Mouse (Mus musculus): ENCODE data around the gene Ccdc12. TPM values are rescaled to one million over a fixed set of nuclear protein-coding genes. Genes with fewer than 3 reads are reported as not detected.

Gene Ccdc12
- polyA plus RNA-seq, 1 experiment from 2014 or later, result 122 TPM

- Histone ChIP-seq H3K36me3 (ENCODE audit: control insufficient read depth, insufficient read depth) (no peaks in the 10 kb centered on the region), H3K4me3 (ENCODE audit: low read depth, low read length) (no peak overlapping the region), H3K4me2 (replicated peaks; ENCODE audit: low read depth) (no peak overlapping the region), H3K27ac (ENCODE audit: low read depth, low read length) (no peak overlapping the region), H3K27me3 (replicated peaks; ENCODE audit: control insufficient read depth, insufficient read depth, low read length) (no peaks in the 10 kb centered on the region; the same call in 1 of the 2 replicates), H3K9me3 (ENCODE audit: control insufficient read depth) (no peaks in the 10 kb centered on the region), H3K4me1 (replicated peaks; ENCODE audit: control insufficient read depth, insufficient read depth, low read length) (no peaks in the 10 kb centered on the region), H3K9ac (ENCODE audit: low read depth, low read length) (no peak overlapping the region)
- no peak for TF ChIP-seq CTCF (IDR thresholded peaks at IDR 0.05; ENCODE audit: low read depth)
- ATAC-seq, result no peak
- WGBS, result 70% methylated on average over 8 of the region's 8 CpGs
Measured at GRCm38 (mm10) chr9:110758605-110759004, 102.3 kb downstream of the Ccdc12 start.

GRCm38 (mm10) chr9:110759265-110759664, 103.0 kb downstream of the Ccdc12 start:
- Histone ChIP-seq H3K36me3 (ENCODE audit: control insufficient read depth, insufficient read depth) (no peaks in the 10 kb centered on the region), H3K27me3 (replicated peaks; ENCODE audit: control insufficient read depth, insufficient read depth, low read length) (no peaks in the 10 kb centered on the region; the same call in 1 of the 2 replicates), H3K9ac (ENCODE audit: low read depth, low read length) (no peak overlapping the region), H3K27ac (ENCODE audit: low read depth, low read length) (no peak overlapping the region), H3K4me3 (ENCODE audit: low read depth, low read length) (no peak overlapping the region), H3K9me3 (ENCODE audit: control insufficient read depth) (no peaks in the 10 kb centered on the region), H3K4me1 (replicated peaks; ENCODE audit: control insufficient read depth, insufficient read depth, low read length) (no peaks in the 10 kb centered on the region), H3K4me2 (replicated peaks; ENCODE audit: low read depth) (no peak overlapping the region)
- no peak for ATAC-seq
- TF ChIP-seq CTCF (IDR thresholded peaks at IDR 0.05; ENCODE audit: low read depth), result peak; percentile 83
- 53% methylated on average over 2 of the region's 2 CpGs for WGBS

- no peaks in the 10 kb centered on the region for H3K4me1 ChIP-seq (replicated peaks; ENCODE audit: control insufficient read depth, insufficient read depth, low read length)
- 79% methylated on average over 8 of the region's 8 CpGs for WGBS
- no peak overlapping the region for H3K4me3 ChIP-seq (ENCODE audit: low read depth, low read length)
- no peak overlapping the region for H3K27ac ChIP-seq (ENCODE audit: low read depth, low read length)
- ATAC-seq, result no peak
- H3K9me3 ChIP-seq (ENCODE audit: control insufficient read depth), result no peaks in the 10 kb centered on the region
- no peaks in the 10 kb centered on the region; the same call in 1 of the 2 replicates for H3K27me3 ChIP-seq (replicated peaks; ENCODE audit: control insufficient read depth, insufficient read depth, low read length)
- no peak overlapping the region for H3K4me2 ChIP-seq (replicated peaks; ENCODE audit: low read depth)
- no peak overlapping the region for H3K9ac ChIP-seq (ENCODE audit: low read depth, low read length)
- no peak for TF ChIP-seq CTCF (IDR thresholded peaks at IDR 0.05; ENCODE audit: low read depth)
- H3K36me3 ChIP-seq (ENCODE audit: control insufficient read depth, insufficient read depth), result no peaks in the 10 kb centered on the region
Measured at GRCm38 (mm10) chr9:110760886-110761285, 104.6 kb downstream of the Ccdc12 start.

Small RNAs within 50 kb of the gene (microRNA-seq; reads per million reads assigned to microRNA genes)
- not detected for gene Mir8107

Other genes starting within 250 kb of the Ccdc12 start
- 10.0 and 10.8 TPM in 2 replicates for gene Ptpn23, start 248.3 kb upstream of the Ccdc12 start, polyA plus RNA-seq (2015; fragmentation: Nextera tagmentation; extraction: Ambion mirVana)
- gene Ngp, start 236.8 kb upstream of the Ccdc12 start, polyA plus RNA-seq (2015; fragmentation: Nextera tagmentation; extraction: Ambion mirVana), result 1.9 and 2.1 TPM in 2 replicates
- gene Klhl18, start 179.8 kb upstream of the Ccdc12 start, polyA plus RNA-seq (2015; fragmentation: Nextera tagmentation; extraction: Ambion mirVana), result 5.2 and 5.5 TPM in 2 replicates
- 0.17 and 0.43 TPM in 2 replicates for gene Kif9, start 179.5 kb upstream of the Ccdc12 start, polyA plus RNA-seq (2015; fragmentation: Nextera tagmentation; extraction: Ambion mirVana)
- 12.4 and 15.7 TPM in 2 replicates for gene Setd2, start 123.9 kb upstream of the Ccdc12 start, polyA plus RNA-seq (2015; fragmentation: Nextera tagmentation; extraction: Ambion mirVana)
- gene Nradd, start 32.1 kb upstream of the Ccdc12 start, polyA plus RNA-seq (2015; fragmentation: Nextera tagmentation; extraction: Ambion mirVana), result 39.4 and 41.8 TPM in 2 replicates
- gene Nbeal2, start 2.3 kb upstream of the Ccdc12 start, polyA plus RNA-seq (2015; fragmentation: Nextera tagmentation; extraction: Ambion mirVana), result 1.0 and 1.3 TPM in 2 replicates
- gene Myl3, start 85.4 kb downstream of the Ccdc12 start, polyA plus RNA-seq (2015; fragmentation: Nextera tagmentation; extraction: Ambion mirVana), result 0.16 TPM in 1 of 2 replicates, not detected in the other
- 8.9 and 9.1 TPM in 2 replicates for gene Pth1r, start 90.6 kb downstream of the Ccdc12 start, polyA plus RNA-seq (2015; fragmentation: Nextera tagmentation; extraction: Ambion mirVana)
- not detected in 2 replicates for gene Prss42, start 141.7 kb downstream of the Ccdc12 start, polyA plus RNA-seq (2015; fragmentation: Nextera tagmentation; extraction: Ambion mirVana)
- gene Prss44, start 157.5 kb downstream of the Ccdc12 start, polyA plus RNA-seq (2015; fragmentation: Nextera tagmentation; extraction: Ambion mirVana), result not detected in 2 replicates
- not detected in 2 replicates for gene Prss43, start 170.2 kb downstream of the Ccdc12 start, polyA plus RNA-seq (2015; fragmentation: Nextera tagmentation; extraction: Ambion mirVana)
- not detected in 2 replicates for gene Prss45, start 178.1 kb downstream of the Ccdc12 start, polyA plus RNA-seq (2015; fragmentation: Nextera tagmentation; extraction: Ambion mirVana)
- gene Prss46, start 188.0 kb downstream of the Ccdc12 start, polyA plus RNA-seq (2015; fragmentation: Nextera tagmentation; extraction: Ambion mirVana), result not detected in 2 replicates
- 0.31 and 0.35 TPM in 2 replicates for gene Prss50, start 201.5 kb downstream of the Ccdc12 start, polyA plus RNA-seq (2015; fragmentation: Nextera tagmentation; extraction: Ambion mirVana)
- 7.6 and 8.3 TPM in 2 replicates for gene Als2cl, start 223.4 kb downstream of the Ccdc12 start, polyA plus RNA-seq (2015; fragmentation: Nextera tagmentation; extraction: Ambion mirVana)
- 10.0 and 11.2 TPM in 2 replicates for gene Tmie, start 223.6 kb downstream of the Ccdc12 start, polyA plus RNA-seq (2015; fragmentation: Nextera tagmentation; extraction: Ambion mirVana)